Mouse (Mus musculus): ENCODE measurements around the gene 1700022I11Rik. TPM values are rescaled to one million over a fixed set of nuclear protein-coding genes. Genes with fewer than 3 reads are reported as not detected.

1700022I11Rik gene
- polyA plus RNA-seq, 1 experiment from 2014 or later: 1.3 TPM

GRCm38 (mm10) chr4:42949051-42949675 is 20.2 kb upstream of the 1700022I11Rik start:
- Histone ChIP-seq H3K9me3 (ENCODE audit: control insufficient read depth, low read length) (no peaks in the 10 kb centered on the region), H3K36me3 (ENCODE audit: control insufficient read depth, insufficient read depth, low read length) (no peaks in the 10 kb centered on the region), H3K4me1 (ENCODE audit: control insufficient read depth, insufficient read depth, low read depth, low read length) (peaks cover 56% of the 10 kb centered on the region), H3K27me3 (replicated peaks; ENCODE audit: control insufficient read depth, insufficient read depth, low read length) (no peaks in the 10 kb centered on the region), H3K9ac (ENCODE audit: low read depth, low read length) (peak overlapping the region; percentile 30; the same call in 1 of the 2 replicates), H3K4me2 (ENCODE audit: low read length) (peak overlapping the region; percentile 93), H3K27ac (ENCODE audit: low read depth, low read length) (peak overlapping the region; percentile 74), H3K4me3 (ENCODE audit: low read length) (peak overlapping the region; percentile 80)
- no peak for ATAC-seq
- WGBS: 12% methylated on average over 14 of the region's 14 CpGs

GRCm38 (mm10) chr4:42949676-42950051 is 19.7 kb upstream of the 1700022I11Rik start, which contains the start of gene Dnajb5:
Gene Dnajb5 (plus strand): TSS chr4:42949814.
- Histone ChIP-seq H3K4me2 (ENCODE audit: low read length) (peak within 1 kb of the TSS; percentile 93), H3K36me3 (ENCODE audit: control insufficient read depth, insufficient read depth, low read length) (no peaks in the 10 kb centered on the region), H3K4me1 (ENCODE audit: control insufficient read depth, insufficient read depth, low read depth, low read length) (peaks cover 61% of the 10 kb centered on the region), H3K9ac (ENCODE audit: low read depth, low read length) (peak within 1 kb of the TSS; percentile 98), H3K27ac (ENCODE audit: low read depth, low read length) (peak within 1 kb of the TSS; percentile 96), H3K4me3 (ENCODE audit: low read length) (peak within 1 kb of the TSS; percentile 80), H3K27me3 (replicated peaks; ENCODE audit: control insufficient read depth, insufficient read depth, low read length) (no peaks in the 10 kb centered on the region), H3K9me3 (ENCODE audit: control insufficient read depth, low read length) (no peaks in the 10 kb centered on the region)
- under 1% methylated on average over 37 of the region's 39 CpGs for WGBS
- ATAC-seq: peak; percentile 95

- peak overlapping the region; percentile 96 for H3K27ac ChIP-seq (ENCODE audit: low read depth, low read length)
- peaks cover 63% of the 10 kb centered on the region for H3K4me1 ChIP-seq (ENCODE audit: control insufficient read depth, insufficient read depth, low read depth, low read length)
- no peaks in the 10 kb centered on the region for H3K27me3 ChIP-seq (replicated peaks; ENCODE audit: control insufficient read depth, insufficient read depth, low read length)
- peak; percentile 38 for ATAC-seq
- H3K9ac ChIP-seq (ENCODE audit: low read depth, low read length): peak overlapping the region; percentile 98
- peak overlapping the region; percentile 80 for H3K4me3 ChIP-seq (ENCODE audit: low read length)
- no peaks in the 10 kb centered on the region for H3K9me3 ChIP-seq (ENCODE audit: control insufficient read depth, low read length)
- WGBS: 3% methylated on average over 9 of the region's 27 CpGs
- H3K36me3 ChIP-seq (ENCODE audit: control insufficient read depth, insufficient read depth, low read length): no peaks in the 10 kb centered on the region
- peak overlapping the region; percentile 93 for H3K4me2 ChIP-seq (ENCODE audit: low read length)
Observed at GRCm38 (mm10) chr4:42950065-42950558, 19.3 kb upstream of the 1700022I11Rik start.

GRCm38 (mm10) chr4:42951206-42952195 is 17.9 kb upstream of the 1700022I11Rik start:
- H3K4me3 ChIP-seq (ENCODE audit: low read length): peak overlapping the region; percentile 80
- no peak for ATAC-seq
- H3K4me2 ChIP-seq (ENCODE audit: low read length): peak overlapping the region; percentile 93
- no peaks in the 10 kb centered on the region for H3K27me3 ChIP-seq (replicated peaks; ENCODE audit: control insufficient read depth, insufficient read depth, low read length)
- H3K36me3 ChIP-seq (ENCODE audit: control insufficient read depth, insufficient read depth, low read length): peaks cover 3% of the 10 kb centered on the region; the same call in 1 of the 2 replicates
- peak overlapping the region; percentile 98 for H3K9ac ChIP-seq (ENCODE audit: low read depth, low read length)
- H3K4me1 ChIP-seq (ENCODE audit: control insufficient read depth, insufficient read depth, low read depth, low read length): peaks cover 57% of the 10 kb centered on the region
- 42% methylated on average over 11 of the region's 11 CpGs for WGBS
- peak overlapping the region; percentile 63 for H3K27ac ChIP-seq (ENCODE audit: low read depth, low read length)
- no peaks in the 10 kb centered on the region for H3K9me3 ChIP-seq (ENCODE audit: control insufficient read depth, low read length)

- H3K9ac ChIP-seq (ENCODE audit: low read depth, low read length): peak overlapping the region; percentile 98; the same call in 1 of the 2 replicates
- 81% methylated on average over 7 of the region's 7 CpGs for WGBS
- H3K4me2 ChIP-seq (ENCODE audit: low read length): peak overlapping the region; percentile 93
- H3K27ac ChIP-seq (ENCODE audit: low read depth, low read length): peak overlapping the region; percentile 2; the same call in 1 of the 2 replicates
- no peaks in the 10 kb centered on the region for H3K9me3 ChIP-seq (ENCODE audit: control insufficient read depth, low read length)
- peak overlapping the region; percentile 29 for H3K4me3 ChIP-seq (ENCODE audit: low read length)
- H3K4me1 ChIP-seq (ENCODE audit: control insufficient read depth, insufficient read depth, low read depth, low read length): peaks cover 48% of the 10 kb centered on the region
- peaks cover 13% of the 10 kb centered on the region for H3K36me3 ChIP-seq (ENCODE audit: control insufficient read depth, insufficient read depth, low read length)
- no peaks in the 10 kb centered on the region for H3K27me3 ChIP-seq (replicated peaks; ENCODE audit: control insufficient read depth, insufficient read depth, low read length)
- ATAC-seq: no peak
Observed at GRCm38 (mm10) chr4:42952563-42952962, 16.8 kb upstream of the 1700022I11Rik start.

- Histone ChIP-seq H3K27ac (ENCODE audit: low read depth, low read length) (peak overlapping the region; percentile 75), H3K4me1 (ENCODE audit: control insufficient read depth, insufficient read depth, low read depth, low read length) (peaks cover 43% of the 10 kb centered on the region), H3K4me3 (ENCODE audit: low read length) (peak overlapping the region; percentile 29), H3K9ac (ENCODE audit: low read depth, low read length) (peak overlapping the region; percentile 51), H3K27me3 (replicated peaks; ENCODE audit: control insufficient read depth, insufficient read depth, low read length) (no peaks in the 10 kb centered on the region), H3K4me2 (ENCODE audit: low read length) (peak overlapping the region; percentile 93), H3K36me3 (ENCODE audit: control insufficient read depth, insufficient read depth, low read length) (peaks cover 20% of the 10 kb centered on the region), H3K9me3 (ENCODE audit: control insufficient read depth, low read length) (no peaks in the 10 kb centered on the region)
- WGBS: 5% methylated on average over 10 of the region's 10 CpGs
- 0 out of 2 replicates have a peak, but pooled peaks have one; percentile 2 for ATAC-seq
Observed at GRCm38 (mm10) chr4:42953435-42954094, 15.8 kb upstream of the 1700022I11Rik start.

- ATAC-seq: no peak
- no peak overlapping the region; the same call in none of the 2 replicates for H3K9ac ChIP-seq (ENCODE audit: low read depth, low read length)
- peaks cover 40% of the 10 kb centered on the region for H3K4me1 ChIP-seq (ENCODE audit: control insufficient read depth, insufficient read depth, low read depth, low read length)
- no peaks in the 10 kb centered on the region for H3K9me3 ChIP-seq (ENCODE audit: control insufficient read depth, low read length)
- H3K27ac ChIP-seq (ENCODE audit: low read depth, low read length): peak overlapping the region; percentile 75
- peak overlapping the region; percentile 29; the same call in 1 of the 2 replicates for H3K4me3 ChIP-seq (ENCODE audit: low read length)
- H3K4me2 ChIP-seq (ENCODE audit: low read length): peak overlapping the region; percentile 93
- WGBS: 3% methylated on average over 10 of the region's 10 CpGs
- H3K27me3 ChIP-seq (replicated peaks; ENCODE audit: control insufficient read depth, insufficient read depth, low read length): no peaks in the 10 kb centered on the region
- peaks cover 23% of the 10 kb centered on the region for H3K36me3 ChIP-seq (ENCODE audit: control insufficient read depth, insufficient read depth, low read length)
Observed at GRCm38 (mm10) chr4:42954297-42954696, 15.1 kb upstream of the 1700022I11Rik start.

- Histone ChIP-seq H3K9ac (ENCODE audit: low read depth, low read length) (no peak overlapping the region), H3K27ac (ENCODE audit: low read depth, low read length) (no peak overlapping the region), H3K4me1 (ENCODE audit: control insufficient read depth, insufficient read depth, low read depth, low read length) (peaks cover 39% of the 10 kb centered on the region), H3K4me2 (ENCODE audit: low read length) (no peak overlapping the region), H3K36me3 (ENCODE audit: control insufficient read depth, insufficient read depth, low read length) (peaks cover 23% of the 10 kb centered on the region), H3K9me3 (ENCODE audit: control insufficient read depth, low read length) (no peaks in the 10 kb centered on the region), H3K4me3 (ENCODE audit: low read length) (no peak overlapping the region), H3K27me3 (replicated peaks; ENCODE audit: control insufficient read depth, insufficient read depth, low read length) (no peaks in the 10 kb centered on the region)
- 96% methylated on average over 3 of the region's 3 CpGs for WGBS
- no peak for ATAC-seq
Observed at GRCm38 (mm10) chr4:42955200-42955599, 14.2 kb upstream of the 1700022I11Rik start.
